Mouse (Mus musculus) midbrain, embryonic 11.5 days (tissue): ENCODE measurements at regions not wholly inside any gene's neighbourhood (a gene's known extent, or its start where the extent isn't known, plus 50 kb on each side); places are given as distances from the start of the nearest gene placed in this dataset.
A peak's percentile ranks its signal among the peaks of the same experiment; 100 is the strongest.

Experiments
- ATAC-seq: fragments of 200-750 bp; cut with Nextera tagmentation; 2 replicates; pipeline ENCODE4 v1.8.0; 2017; ENCODE audit warnings: moderate TSS enrichment, moderate library complexity; ENCODE audit not compliant: low FRiP score
- DNase-seq: peaks from one replicate; pipeline ENCODE4 v3.0.0; 2015; ENCODE audit warnings: low spot score; ENCODE audit errors: missing footprints
- H3K27ac ChIP-seq: fragments of 300-500 bp; sonication (generic); 2 replicates; pipeline ENCODE4 v1.5.1; 2014; ENCODE audit warnings: low read depth, low read length
- H3K27me3 ChIP-seq: fragments of 300-500 bp; sonication (generic); 2 replicates; pipeline ENCODE4 v1.6.1; 2014; ENCODE audit warnings: mild to moderate bottlenecking, low read length, moderate library complexity, mixed read lengths; ENCODE audit not compliant: control insufficient read depth, insufficient read depth
- H3K36me3 ChIP-seq: fragments of 300-500 bp; sonication (generic); 2 replicates; pipeline ENCODE4 v1.6.1; 2014; ENCODE audit warnings: mild to moderate bottlenecking, low read length, moderate library complexity, mixed read lengths; ENCODE audit not compliant: control insufficient read depth, insufficient read depth
- H3K4me1 ChIP-seq: fragments of 300-500 bp; sonication (generic); 2 replicates; pipeline ENCODE4 v1.6.1; 2014; ENCODE audit warnings: low read length; ENCODE audit not compliant: control insufficient read depth, insufficient read depth
- H3K4me2 ChIP-seq: fragments of 300-500 bp; sonication (generic); 2 replicates; pipeline ENCODE4 v1.6.1; 2014; ENCODE audit warnings: mild to moderate bottlenecking, moderate library complexity
- H3K4me3 ChIP-seq: fragments of 300-500 bp; sonication (generic); 2 replicates; pipeline ENCODE4 v1.5.1; 2014; ENCODE audit warnings: low read depth, low read length
- H3K9ac ChIP-seq: fragments of 300-500 bp; sonication (generic); 2 replicates; pipeline ENCODE4 v1.6.1; 2014; ENCODE audit warnings: low read length
- H3K9me3 ChIP-seq: fragments of 300-500 bp; sonication (generic); 2 replicates; pipeline ENCODE4 v1.6.1; 2016; ENCODE audit warnings: low read length; ENCODE audit not compliant: control insufficient read depth
- WGBS: fragments of 180-500 bp; shearing (Covaris S2); extraction: QIAGEN DNeasy Blood & Tissue Kit; methylation state at CpG from one replicate; pipeline ENCODE4 v1.1.7; 2014; 5-methylcytosine and 5-hydroxymethylcytosine counted together

DNA sequence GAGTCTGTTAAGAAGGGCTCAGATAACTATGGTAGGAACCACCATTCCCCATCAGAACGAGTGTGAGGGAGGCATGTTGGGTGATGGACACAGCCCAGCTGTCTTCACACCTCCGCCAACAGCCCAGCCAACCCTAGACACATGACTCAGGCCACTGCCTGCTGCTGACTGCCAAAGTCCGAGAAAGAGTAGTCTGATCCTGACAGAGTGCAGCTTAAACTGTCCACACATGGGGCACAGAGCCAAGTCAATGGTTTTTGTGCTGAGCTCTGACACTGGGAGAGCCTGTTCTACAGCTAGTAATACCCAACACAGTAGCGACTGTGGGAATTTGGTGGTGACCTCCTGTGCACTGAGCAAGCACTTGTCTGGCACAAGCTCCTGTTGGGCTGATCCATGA, 176.4 kb downstream of the Cdh26 start:
- Histone ChIP-seq H3K4me2 (no peak overlapping the region), H3K36me3 (no peaks in the 10 kb centered on the region), H3K4me3 (no peak overlapping the region), H3K27ac (no peak overlapping the region), H3K4me1 (no peaks in the 10 kb centered on the region), H3K27me3 (no peaks in the 10 kb centered on the region), H3K9ac (no peak overlapping the region), H3K9me3 (no peaks in the 10 kb centered on the region)
- no peak for DNase-seq
- 84% methylated on average over 4 of the region's 4 CpGs for WGBS
- ATAC-seq, result no peak

DNA sequence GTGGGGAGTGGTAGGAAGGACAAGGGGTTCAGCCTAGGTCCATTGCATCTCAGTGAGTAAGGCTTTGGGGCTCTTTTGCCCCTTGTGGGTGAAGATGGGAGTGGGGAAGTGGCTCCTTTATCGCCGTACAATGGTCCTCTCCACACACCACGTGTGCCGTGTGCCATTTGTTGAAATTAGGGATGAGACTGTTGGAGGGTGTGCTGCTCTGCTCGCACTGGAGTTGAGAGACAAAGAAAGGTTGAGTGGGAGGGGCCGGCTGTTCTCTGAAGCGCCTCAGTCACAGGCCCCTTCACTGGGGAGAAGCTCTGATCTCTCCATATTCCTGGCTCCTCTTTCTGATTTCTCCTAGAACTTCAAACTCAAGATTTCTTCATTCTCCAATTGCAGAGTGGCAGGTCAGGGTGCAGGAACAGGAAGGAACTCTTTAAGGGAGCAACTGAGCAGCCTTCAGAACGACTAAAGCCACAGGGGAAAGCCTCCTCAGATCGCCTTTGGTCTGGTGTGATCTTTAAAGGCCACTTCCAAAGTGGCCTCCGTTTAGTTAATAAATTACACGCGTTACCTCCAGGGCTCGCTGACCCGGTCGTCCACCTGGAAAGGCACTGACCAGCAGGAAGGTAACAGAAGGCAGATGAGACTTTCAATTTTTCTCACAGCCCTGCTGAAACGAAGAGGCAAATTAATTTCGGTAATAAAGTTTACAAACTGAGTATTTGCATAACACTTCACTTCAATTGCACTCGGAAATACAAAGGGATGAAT, 180.1 kb downstream of the Cdh26 start:
- 0 out of 2 replicates have a peak, but pooled peaks have one; percentile 28 for ATAC-seq
- Histone ChIP-seq H3K4me3 (no peak overlapping the region), H3K4me1 (no peaks in the 10 kb centered on the region), H3K27ac (no peak overlapping the region), H3K4me2 (no peak overlapping the region), H3K27me3 (no peaks in the 10 kb centered on the region), H3K36me3 (no peaks in the 10 kb centered on the region), H3K9ac (no peak overlapping the region), H3K9me3 (no peaks in the 10 kb centered on the region)
- 63% methylated on average over 18 of the region's 18 CpGs for WGBS
- peak; percentile 82 for DNase-seq

DNA sequence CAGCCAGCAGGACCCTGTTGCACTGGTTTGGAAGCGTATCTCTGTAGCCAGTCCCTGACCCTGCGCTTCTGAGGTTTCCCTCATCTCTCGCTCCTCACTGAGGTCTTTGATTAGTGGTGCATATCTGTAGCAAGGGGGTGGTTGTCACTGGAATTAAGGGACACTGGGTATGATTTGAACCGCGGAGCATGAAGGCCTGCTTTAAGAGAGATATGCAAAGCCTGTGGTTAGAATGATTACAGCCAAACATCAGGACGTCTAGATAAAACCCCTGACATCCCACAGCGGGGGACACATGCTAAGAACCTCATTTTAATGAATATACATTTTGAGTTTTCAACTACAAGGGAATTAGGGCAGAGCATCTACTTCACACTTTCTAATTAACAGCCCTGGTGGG, 184.4 kb downstream of the Cdh26 start:
- Histone ChIP-seq H3K4me1 (no peaks in the 10 kb centered on the region), H3K9me3 (no peaks in the 10 kb centered on the region), H3K9ac (no peak overlapping the region), H3K27me3 (no peaks in the 10 kb centered on the region), H3K4me3 (no peak overlapping the region), H3K27ac (no peak overlapping the region), H3K4me2 (no peak overlapping the region), H3K36me3 (no peaks in the 10 kb centered on the region)
- WGBS, result 40% methylated on average over 7 of the region's 7 CpGs
- DNase-seq (peak; percentile 66), ATAC-seq (peak; percentile 56; the same call in 1 of the 2 replicates)

DNA sequence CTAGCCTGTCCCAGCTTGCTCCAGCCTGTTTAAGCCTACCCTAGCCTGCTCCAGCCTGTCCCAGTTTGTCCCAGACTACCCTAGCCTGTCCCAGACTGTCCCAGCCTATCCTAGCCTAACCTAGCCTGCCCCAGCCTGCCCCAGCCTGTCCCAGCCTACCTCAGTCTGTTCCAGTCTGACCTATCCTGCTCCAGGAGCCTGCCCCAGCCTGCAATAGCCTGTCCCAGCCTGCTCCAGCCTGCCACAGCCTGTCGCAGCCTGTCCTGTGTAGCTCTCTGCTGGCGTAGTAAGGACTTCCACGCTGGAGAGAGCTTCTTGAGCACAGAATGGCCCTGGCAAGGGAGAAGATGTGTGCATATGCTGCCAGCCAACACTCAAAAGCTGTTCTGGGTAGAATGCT, 192.5 kb downstream of the Cdh26 start:
- 0 out of 2 replicates have a peak, but pooled peaks have one; percentile 40 for ATAC-seq

DNA sequence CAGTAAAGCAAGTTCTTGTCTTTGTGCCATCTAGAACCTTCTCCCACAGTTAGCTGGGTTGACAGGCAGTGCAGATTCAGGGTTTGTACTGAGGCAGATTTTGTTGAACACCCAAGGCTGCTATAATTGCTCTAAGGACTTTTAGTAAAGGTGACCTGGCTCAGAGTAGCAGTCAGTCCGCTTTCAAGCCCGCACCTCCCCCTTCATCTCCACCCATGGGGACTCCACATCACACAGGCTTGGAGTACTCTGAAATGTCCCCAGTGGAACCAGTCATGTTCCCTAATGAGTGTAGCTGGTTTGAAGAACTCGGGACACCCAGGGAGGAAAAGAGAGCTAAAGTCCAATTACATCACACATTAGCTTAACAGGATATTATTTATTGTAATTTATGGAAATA, 194.1 kb downstream of the Cdh26 start:
- Histone ChIP-seq H3K36me3 (no peaks in the 10 kb centered on the region), H3K27ac (no peak overlapping the region), H3K4me1 (no peaks in the 10 kb centered on the region), H3K27me3 (no peaks in the 10 kb centered on the region), H3K9me3 (no peaks in the 10 kb centered on the region), H3K4me2 (no peak overlapping the region), H3K4me3 (no peak overlapping the region), H3K9ac (no peak overlapping the region)
- 77% methylated on average over 3 of the region's 3 CpGs for WGBS
- ATAC-seq (no peak), DNase-seq (no peak)

More for the DNA sequence above, 192.5 kb downstream of the Cdh26 start:
- Histone ChIP-seq H3K4me2 (no peak overlapping the region), H3K4me1 (no peaks in the 10 kb centered on the region), H3K27me3 (no peaks in the 10 kb centered on the region), H3K9ac (no peak overlapping the region), H3K36me3 (no peaks in the 10 kb centered on the region), H3K4me3 (no peak overlapping the region), H3K27ac (no peak overlapping the region), H3K9me3 (no peaks in the 10 kb centered on the region)
- no peak for DNase-seq
- 66% methylated on average over 3 of the region's 3 CpGs for WGBS

- no peaks in the 10 kb centered on the region for H3K9me3 ChIP-seq
- no peak for DNase-seq
- H3K27ac ChIP-seq, result no peak overlapping the region
- no peaks in the 10 kb centered on the region for H3K27me3 ChIP-seq
- H3K9ac ChIP-seq, result no peak overlapping the region
- no peak overlapping the region for H3K4me3 ChIP-seq
- H3K36me3 ChIP-seq, result no peaks in the 10 kb centered on the region
- no peak for ATAC-seq
- 93% methylated on average over 1 of the region's 1 CpGs for WGBS
- no peak overlapping the region for H3K4me2 ChIP-seq
- H3K4me1 ChIP-seq, result no peaks in the 10 kb centered on the region
Measured at GRCm38 (mm10) chr2:178624907-178625306, 194.6 kb downstream of the Cdh26 start.

DNA sequence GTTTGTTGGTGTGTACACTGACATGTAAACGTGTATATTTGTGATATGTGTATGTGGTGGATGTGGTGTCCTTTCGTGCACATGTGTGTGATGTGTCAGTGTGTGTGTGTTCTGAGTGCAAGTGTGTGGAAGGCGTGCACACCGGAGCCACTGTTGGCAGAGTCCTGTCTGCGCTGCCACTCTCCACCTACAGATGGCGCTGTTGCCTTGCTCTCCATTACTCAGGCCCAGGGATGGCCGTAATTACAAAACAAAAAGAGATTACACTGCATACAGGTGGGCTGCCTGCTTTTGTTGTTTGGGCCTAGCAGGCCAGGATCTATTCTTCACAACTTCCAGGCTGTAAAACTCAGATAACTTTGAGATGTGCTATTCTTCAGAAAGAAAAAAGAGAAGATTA, 199.4 kb downstream of the Cdh26 start:
- Histone ChIP-seq H3K27ac (no peak overlapping the region), H3K9me3 (no peaks in the 10 kb centered on the region), H3K4me3 (no peak overlapping the region), H3K9ac (no peak overlapping the region), H3K4me2 (no peak overlapping the region), H3K4me1 (peaks cover 7% of the 10 kb centered on the region; the same call in 1 of the 2 replicates), H3K27me3 (no peaks in the 10 kb centered on the region), H3K36me3 (no peaks in the 10 kb centered on the region)
- DNase-seq (peak; percentile 97), ATAC-seq (peak; percentile 57; the same call in 1 of the 2 replicates)
- WGBS, result 28% methylated on average over 7 of the region's 7 CpGs

DNA sequence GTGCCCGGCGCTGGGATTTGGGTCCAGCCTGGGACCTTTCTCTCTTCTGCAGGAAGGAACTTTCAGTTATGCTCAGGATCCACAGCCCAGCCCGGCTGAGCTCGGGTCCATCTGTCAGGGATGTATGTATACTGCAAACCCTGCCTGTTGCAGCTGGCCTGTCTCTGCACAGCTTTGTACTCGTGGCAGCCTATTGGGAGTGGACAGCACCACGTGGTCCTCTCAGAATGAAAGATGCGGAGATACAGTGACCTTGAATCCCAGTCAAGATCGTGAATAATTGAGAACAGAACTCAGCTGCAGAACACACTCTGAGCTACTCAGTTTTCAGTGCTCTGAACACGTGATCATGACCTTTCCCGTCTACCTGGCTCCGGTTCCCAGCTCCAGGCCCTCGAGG, 200.2 kb downstream of the Cdh26 start:
- Histone ChIP-seq H3K4me1 (peaks cover 7% of the 10 kb centered on the region; the same call in 1 of the 2 replicates), H3K9me3 (no peaks in the 10 kb centered on the region), H3K4me3 (no peak overlapping the region), H3K27ac (no peak overlapping the region), H3K36me3 (no peaks in the 10 kb centered on the region), H3K27me3 (no peaks in the 10 kb centered on the region), H3K4me2 (no peak overlapping the region), H3K9ac (no peak overlapping the region)
- WGBS, result 83% methylated on average over 12 of the region's 12 CpGs
- DNase-seq (no peak), ATAC-seq (no peak)

DNA sequence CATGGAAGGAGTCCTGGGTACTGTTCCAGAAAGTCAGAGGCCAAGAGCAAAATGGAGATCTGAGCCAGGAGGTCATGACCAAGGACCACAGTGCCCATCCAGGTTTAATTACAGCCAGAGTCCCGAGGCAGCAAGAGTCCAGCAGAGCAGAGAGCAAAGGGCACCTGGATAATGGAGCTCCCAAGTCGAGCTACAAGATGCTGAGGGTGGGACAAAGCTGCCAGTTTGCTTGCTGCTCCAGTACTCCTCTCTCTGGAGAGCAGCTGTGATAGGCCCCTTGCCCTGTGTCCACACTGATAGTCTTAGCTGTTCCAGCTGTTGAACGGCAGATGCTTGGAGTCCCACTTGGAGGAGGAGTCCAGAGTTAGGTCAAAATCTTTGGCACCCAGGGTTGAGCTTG, 201.0 kb downstream of the Cdh26 start:
- H3K9ac ChIP-seq, result no peak overlapping the region
- no peaks in the 10 kb centered on the region for H3K36me3 ChIP-seq
- no peak for ATAC-seq
- WGBS, result 57% methylated on average over 3 of the region's 3 CpGs
- no peak overlapping the region for H3K27ac ChIP-seq
- no peaks in the 10 kb centered on the region for H3K27me3 ChIP-seq
- H3K4me1 ChIP-seq, result peaks cover 10% of the 10 kb centered on the region; the same call in 1 of the 2 replicates
- no peaks in the 10 kb centered on the region for H3K9me3 ChIP-seq
- no peak for DNase-seq
- H3K4me3 ChIP-seq, result no peak overlapping the region
- H3K4me2 ChIP-seq, result no peak overlapping the region
